Mouse (Mus musculus): Measurements from ENCODE around the gene Dnm2.
"Not testable (repeated sequence)": the region's sequence is repeated elsewhere in the genome, so short reads cannot be mapped to it uniquely, and the experiment has no call there.

The Dnm2 gene

GRCm38 (mm10) chr9:21505767-21506166 lies 81.1 kb downstream of the Dnm2 start:
- DNase-seq (ENCODE audit: low spot score in 2 of 2) = no peak

- no peak for DNase-seq (ENCODE audit: low spot score in 2 of 2)
Observed at GRCm38 (mm10) chr9:21507753-21508430, 83.2 kb downstream of the Dnm2 start.

DNA sequence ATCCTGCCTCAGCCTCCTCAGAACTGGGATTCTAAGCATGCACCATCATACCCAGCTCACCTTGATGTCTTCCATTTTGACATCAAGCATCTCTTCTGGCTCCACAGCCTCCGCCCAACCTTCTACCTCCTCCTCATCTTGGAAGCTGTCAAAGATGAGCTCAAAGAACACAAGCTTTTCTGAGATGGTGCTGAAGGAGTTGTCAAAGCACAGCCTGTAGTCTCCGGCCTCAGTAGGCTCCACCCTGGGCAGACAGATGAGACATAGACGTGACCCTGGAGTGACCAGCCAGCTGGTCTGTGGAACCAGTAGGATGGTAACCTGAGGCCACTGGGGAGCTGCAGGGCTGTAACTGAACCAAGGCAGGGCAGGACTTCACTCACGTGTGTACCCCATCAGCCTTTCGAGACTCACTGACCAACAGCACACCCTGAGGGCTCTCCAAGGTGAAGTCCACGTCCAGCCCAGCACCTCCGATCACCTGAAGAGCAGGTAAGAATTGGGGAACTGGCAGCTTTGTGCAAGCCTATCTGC lies 84.2 kb downstream of the Dnm2 start:
- no peak for DNase-seq (ENCODE audit: low spot score in 2 of 2)

GRCm38 (mm10) chr9:21509772-21510688 lies 85.3 kb downstream of the Dnm2 start, which contains the start of gene Tmed1:
Gene Tmed1, minus strand, starts transcription at chr9:21510252.
- peak; percentile 92 for DNase-seq (ENCODE audit: low spot score in 2 of 2)

DNA sequence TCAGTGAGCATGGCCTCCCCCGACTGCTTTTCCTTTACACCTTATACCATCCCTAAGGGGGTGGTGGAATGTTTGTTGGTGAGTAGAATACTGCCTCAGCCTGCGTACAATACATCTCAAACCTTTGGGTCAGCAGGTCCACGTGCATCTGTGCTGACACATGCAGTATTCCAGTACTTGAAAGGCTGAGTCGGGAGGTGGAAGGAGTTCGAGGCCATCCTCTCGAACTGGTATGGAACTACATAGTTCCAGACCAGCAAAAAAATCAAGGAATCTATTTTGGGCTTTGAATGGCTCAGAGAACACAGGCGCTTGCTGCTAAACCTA lies 85.9 kb downstream of the Dnm2 start:
- no peak for DNase-seq (ENCODE audit: low spot score in 2 of 2)

GRCm38 (mm10) chr9:21511052-21511451 lies 86.3 kb downstream of the Dnm2 start:
- no peak for DNase-seq (ENCODE audit: low spot score in 2 of 2)

DNA sequence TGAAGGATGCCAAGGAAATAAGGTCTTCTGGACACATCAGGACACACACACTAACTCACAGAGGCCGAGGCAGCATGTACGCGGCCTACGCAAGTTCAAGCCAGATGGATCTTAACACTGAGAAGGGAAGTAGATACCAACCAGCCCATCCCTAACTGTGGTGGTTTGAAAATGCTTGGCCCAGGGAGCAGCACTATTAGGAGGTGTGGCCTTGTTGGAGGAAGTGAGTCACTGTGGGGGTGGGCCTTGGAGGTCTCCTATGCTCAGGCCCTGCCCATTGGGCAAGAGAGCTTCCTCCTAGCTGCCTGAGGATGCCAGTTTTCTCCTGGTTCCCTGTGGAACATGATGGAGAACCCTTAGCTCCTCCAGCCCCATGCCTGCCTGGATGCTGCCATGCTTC lies 88.8 kb downstream of the Dnm2 start:
- DNase-seq (ENCODE audit: low spot score in 2 of 2) = no peak

DNA sequence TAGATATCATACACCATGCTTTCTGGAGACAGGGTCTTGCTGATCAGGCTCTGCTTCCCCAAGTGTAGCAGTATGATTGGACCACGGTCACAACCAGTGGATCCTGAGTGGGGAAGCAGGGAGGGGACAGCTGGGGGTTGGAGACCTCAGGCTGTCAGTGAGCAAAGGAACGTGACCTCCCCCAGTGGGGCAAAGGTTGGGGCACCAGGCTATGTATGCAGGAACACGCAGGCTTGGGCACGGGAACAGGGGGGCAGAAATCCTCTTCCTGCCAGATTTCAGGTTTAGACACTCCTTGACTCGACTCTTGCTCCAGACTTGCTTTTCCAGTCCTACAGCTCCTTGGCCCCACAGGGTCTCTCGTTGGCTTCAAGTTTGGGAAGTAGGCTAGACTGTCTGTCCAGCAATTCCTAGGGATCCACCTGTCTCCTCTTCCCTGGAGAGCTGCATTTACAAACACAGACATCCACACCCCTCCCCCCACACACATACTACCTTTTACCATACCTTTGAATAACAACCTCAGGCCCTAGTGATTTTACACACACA lies 93.3 kb downstream of the Dnm2 start:
- DNase-seq (ENCODE audit: low spot score in 2 of 2) = no peak

- not testable (repeated sequence) for DNase-seq (ENCODE audit: low spot score in 2 of 2)
Observed at GRCm38 (mm10) chr9:21518690-21519089, 94.0 kb downstream of the Dnm2 start.

DNA sequence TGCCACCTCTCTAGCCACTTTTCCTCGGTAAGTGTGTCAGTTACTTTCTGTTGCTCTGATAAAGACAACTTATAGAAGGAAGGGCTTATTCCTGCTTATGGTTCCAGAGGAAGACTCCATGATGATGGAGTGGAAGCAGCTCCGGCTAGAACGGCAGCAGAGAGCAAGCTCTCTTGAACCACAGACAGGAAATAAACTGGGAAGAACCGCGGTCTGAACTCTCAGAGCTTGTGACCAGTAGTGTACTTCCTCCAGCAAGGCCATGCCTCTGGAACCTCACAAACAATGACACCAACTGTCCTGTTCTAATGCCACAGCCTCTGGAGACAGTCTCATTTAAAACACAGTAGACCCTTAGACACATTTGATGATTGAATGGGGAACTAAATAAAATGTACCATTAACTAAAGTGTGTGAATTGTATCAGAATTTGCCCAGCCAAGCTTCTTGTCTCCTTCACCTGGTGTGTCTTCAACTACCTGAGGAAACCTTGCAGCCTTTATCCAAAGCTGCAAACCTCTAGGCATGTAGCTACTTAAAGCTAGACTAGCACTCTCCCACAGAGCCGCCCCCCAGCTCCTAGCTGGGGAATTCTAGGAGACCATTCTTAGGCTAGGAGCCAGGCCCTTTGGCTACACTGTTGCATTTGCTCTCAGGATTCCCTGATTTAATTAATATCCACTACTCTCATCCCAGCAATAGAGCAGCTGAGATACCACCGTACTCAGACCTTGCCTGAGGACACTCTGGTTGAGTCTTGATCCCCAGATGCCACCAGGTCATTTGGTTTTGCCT lies 100.6 kb downstream of the Dnm2 start:
- DNase-seq (ENCODE audit: low spot score in 2 of 2) = no peak

GRCm38 (mm10) chr9:21525937-21526633 lies 101.4 kb downstream of the Dnm2 start, which contains the start of gene AB124611:
Gene AB124611, plus strand, starts transcription at chr9:21526176.
- no peak for DNase-seq (ENCODE audit: low spot score in 2 of 2)

GRCm38 (mm10) chr9:21526634-21526944 lies 101.9 kb downstream of the Dnm2 start:
- no peak for DNase-seq (ENCODE audit: low spot score in 2 of 2)

GRCm38 (mm10) chr9:21527100-21527801 lies 102.5 kb downstream of the Dnm2 start:
- no peak for DNase-seq (ENCODE audit: low spot score in 2 of 2)

GRCm38 (mm10) chr9:21527917-21528324 lies 103.2 kb downstream of the Dnm2 start:
- DNase-seq (ENCODE audit: low spot score in 2 of 2) = no peak

- DNase-seq (ENCODE audit: low spot score in 2 of 2) = no peak
Observed at GRCm38 (mm10) chr9:21536501-21536900, 111.8 kb downstream of the Dnm2 start.

- no peak for DNase-seq (ENCODE audit: low spot score in 2 of 2)
Observed at GRCm38 (mm10) chr9:21537009-21537408, 112.3 kb downstream of the Dnm2 start.

GRCm38 (mm10) chr9:21539981-21540753 lies 115.5 kb downstream of the Dnm2 start:
- DNase-seq (ENCODE audit: low spot score in 2 of 2) = no peak

GRCm38 (mm10) chr9:21542001-21542400 lies 117.3 kb downstream of the Dnm2 start:
- not testable (repeated sequence) for DNase-seq (ENCODE audit: low spot score in 2 of 2)

DNA sequence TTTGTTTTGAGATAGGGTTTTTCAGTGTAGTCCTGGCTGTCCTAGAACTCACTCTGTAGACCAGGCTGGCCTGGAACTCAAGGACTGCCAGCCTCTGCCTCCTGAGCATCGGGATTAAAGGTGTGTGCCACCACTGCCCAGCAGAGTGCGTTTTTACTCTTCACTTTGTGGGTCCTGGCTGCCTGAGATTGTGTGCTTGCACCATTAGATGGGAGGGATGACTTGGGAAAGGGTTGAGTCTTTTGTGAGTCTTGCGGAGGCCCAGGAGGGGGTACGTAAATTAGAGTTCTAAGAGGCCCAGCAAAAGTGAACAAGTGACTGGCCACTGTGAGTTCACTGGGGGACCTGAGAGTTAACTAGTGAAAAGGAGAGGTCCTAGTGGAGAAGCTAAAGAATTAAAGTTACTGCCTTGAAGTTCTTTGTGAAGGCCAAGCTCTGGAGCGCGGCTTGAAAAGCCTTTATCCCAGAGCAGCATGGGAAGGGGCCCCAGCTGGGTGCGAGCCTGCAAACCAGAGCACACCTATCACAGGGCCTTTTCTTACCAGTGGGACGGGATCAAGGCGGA lies 120.7 kb downstream of the Dnm2 start:
- no peak for DNase-seq (ENCODE audit: low spot score in 2 of 2)

Measured in frontal cortex, postnatal 14 days (tissue).